Mouse (Mus musculus): ENCODE data around the gene Lmna. TPM values are rescaled to one million over a fixed set of nuclear protein-coding genes. Genes with fewer than 3 reads are reported as not detected.

Gene Lmna
- polyA plus RNA-seq, 1 experiment from 2014 or later = 183 TPM

DNA sequence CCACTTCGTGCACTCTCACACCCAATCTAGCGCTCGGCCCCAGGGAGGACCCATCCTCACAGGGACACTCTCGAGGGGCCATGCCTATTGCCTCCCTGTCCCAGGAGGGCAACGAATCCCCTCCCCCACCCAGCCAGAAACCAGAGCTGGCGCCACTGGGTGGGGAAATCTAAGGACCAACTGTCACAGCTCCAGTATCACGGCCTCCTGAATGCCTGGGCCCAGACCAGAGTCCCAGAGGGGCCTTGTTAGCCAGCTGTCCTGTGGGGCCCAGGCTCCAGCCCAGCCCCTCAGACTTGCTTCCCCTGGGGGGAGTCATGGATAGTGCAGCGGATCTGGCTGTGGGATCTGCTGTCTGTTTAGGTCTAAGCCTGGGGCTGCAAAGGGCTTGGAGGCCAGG is 17.8 kb upstream of the Lmna start:
- H3K27ac ChIP-seq = peak overlapping the region; percentile 39; the same call in 1 of the 2 replicates
- peak overlapping the region; percentile 13 for H3K4me3 ChIP-seq
- H3K27me3 ChIP-seq = no peaks in the 10 kb centered on the region
- peaks cover 37% of the 10 kb centered on the region for H3K36me3 ChIP-seq
- peak overlapping the region; percentile 62 for H3K9ac ChIP-seq
- WGBS = 24% methylated on average over 8 of the region's 8 CpGs
- H3K4me2 ChIP-seq (replicated peaks) = peak overlapping the region; percentile 46
- no peak for ATAC-seq (ENCODE audit: low FRiP score, low read depth)
- H3K4me1 ChIP-seq = peaks cover 45% of the 10 kb centered on the region
- H3K9me3 ChIP-seq = no peaks in the 10 kb centered on the region

DNA sequence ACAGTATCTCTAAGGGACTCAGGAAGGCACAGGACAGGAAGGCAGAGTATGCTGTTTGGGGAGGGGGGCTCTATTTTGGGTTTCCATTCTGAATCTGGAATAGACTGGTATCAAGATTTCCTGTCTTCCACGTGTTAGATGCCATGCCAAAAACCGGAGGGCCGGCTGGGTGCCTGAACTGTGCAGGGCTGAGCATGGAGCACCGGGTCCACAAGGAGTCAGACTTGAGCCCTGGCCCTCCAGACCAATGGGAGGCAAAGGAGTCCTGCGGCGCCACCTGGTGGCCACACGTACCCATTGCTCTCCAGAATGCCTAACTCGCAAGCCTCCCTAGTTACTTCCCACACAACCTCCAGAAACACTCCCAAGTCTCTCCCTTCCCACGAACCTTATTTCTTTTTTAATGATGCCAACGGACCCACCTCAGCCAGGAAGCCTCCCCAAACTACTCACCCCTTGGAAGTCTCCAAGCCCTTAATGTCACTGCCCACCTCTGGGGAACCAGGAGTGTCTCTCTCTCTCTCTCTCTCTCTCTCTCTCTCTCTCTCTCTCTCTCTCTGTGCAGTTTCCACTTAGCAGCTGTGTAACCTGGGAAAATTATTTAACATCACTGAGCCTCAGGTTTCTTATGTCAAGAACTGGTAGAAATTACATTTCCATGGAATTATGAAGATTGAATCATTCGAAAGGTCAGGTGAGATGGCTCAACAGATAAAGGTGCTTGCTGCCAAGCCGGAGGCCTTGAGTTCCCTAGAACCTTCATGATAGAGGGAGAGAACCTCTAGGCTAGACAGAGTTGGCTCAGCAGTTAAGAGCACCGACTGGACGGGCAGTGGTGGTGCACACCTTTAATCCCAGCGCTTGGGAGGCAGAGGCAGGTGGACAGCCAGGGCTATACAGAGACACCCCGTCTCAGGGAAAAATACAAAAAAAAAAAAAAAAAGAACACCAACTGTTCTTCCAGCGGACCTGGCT is 16.7 kb upstream of the Lmna start:
- Histone ChIP-seq H3K4me2 (replicated peaks) (peak overlapping the region; percentile 46), H3K27ac (0 out of 2 replicates have a peak overlapping the region, but pooled peaks have one; percentile 6), H3K36me3 (peaks cover 37% of the 10 kb centered on the region), H3K9me3 (no peaks in the 10 kb centered on the region), H3K27me3 (no peaks in the 10 kb centered on the region), H3K4me3 (no peak overlapping the region), H3K4me1 (peaks cover 45% of the 10 kb centered on the region), H3K9ac (peak overlapping the region; percentile 19; the same call in 1 of the 2 replicates)
- WGBS = 31% methylated on average over 17 of the region's 17 CpGs
- ATAC-seq (ENCODE audit: low FRiP score, low read depth) = peak; percentile 59

GRCm38 (mm10) chr3:88525021-88525420 is 15.3 kb upstream of the Lmna start:
- Histone ChIP-seq H3K36me3 (peaks cover 37% of the 10 kb centered on the region), H3K9ac (no peak overlapping the region), H3K4me3 (no peak overlapping the region), H3K27me3 (no peaks in the 10 kb centered on the region), H3K4me1 (peaks cover 40% of the 10 kb centered on the region), H3K27ac (no peak overlapping the region), H3K9me3 (no peaks in the 10 kb centered on the region), H3K4me2 (replicated peaks) (no peak overlapping the region)
- no peak for ATAC-seq (ENCODE audit: low FRiP score, low read depth)
- WGBS = 88% methylated on average over 5 of the region's 5 CpGs

GRCm38 (mm10) chr3:88523027-88523426 is 13.3 kb upstream of the Lmna start:
- Histone ChIP-seq H3K36me3 (peaks cover 36% of the 10 kb centered on the region), H3K4me2 (replicated peaks) (no peak overlapping the region), H3K4me3 (no peak overlapping the region), H3K4me1 (peaks cover 20% of the 10 kb centered on the region), H3K27me3 (no peaks in the 10 kb centered on the region), H3K9ac (no peak overlapping the region), H3K27ac (no peak overlapping the region), H3K9me3 (no peaks in the 10 kb centered on the region)
- no peak for ATAC-seq (ENCODE audit: low FRiP score, low read depth)
- WGBS = 88% methylated on average over 8 of the region's 8 CpGs

DNA sequence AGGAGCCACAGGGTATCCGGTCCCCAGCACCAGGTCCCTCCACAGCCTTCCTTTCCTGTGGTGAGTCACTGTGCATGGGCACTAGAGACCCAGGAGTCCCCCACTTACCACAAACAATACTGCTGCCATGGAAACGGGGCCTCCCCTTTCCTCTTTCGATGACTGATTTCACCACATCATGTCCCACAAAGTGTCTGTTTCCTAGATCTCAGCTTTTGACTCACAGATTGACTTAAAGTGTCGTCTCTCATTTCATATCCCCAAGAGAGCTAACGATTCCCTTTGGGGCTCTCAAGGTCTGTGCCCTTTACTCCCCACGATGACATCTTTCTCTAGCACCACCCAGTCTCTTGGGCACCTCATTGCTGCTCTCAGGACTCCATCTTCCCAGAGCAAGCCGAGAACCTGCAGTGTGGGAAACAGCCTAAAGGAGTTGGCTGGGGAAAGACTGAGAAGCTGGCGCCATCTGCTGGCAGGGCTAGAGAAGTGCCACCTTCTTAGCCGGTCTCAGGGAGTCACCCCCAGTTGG is 12.1 kb upstream of the Lmna start:
- Histone ChIP-seq H3K9ac (no peak overlapping the region), H3K27me3 (no peaks in the 10 kb centered on the region), H3K36me3 (peaks cover 29% of the 10 kb centered on the region), H3K27ac (no peak overlapping the region), H3K4me3 (no peak overlapping the region), H3K4me1 (peaks cover 11% of the 10 kb centered on the region), H3K4me2 (replicated peaks) (no peak overlapping the region), H3K9me3 (no peaks in the 10 kb centered on the region)
- peak; percentile 5; the same call in 1 of the 2 replicates for ATAC-seq (ENCODE audit: low FRiP score, low read depth)
- 36% methylated on average over 9 of the region's 9 CpGs for WGBS

GRCm38 (mm10) chr3:88521156-88521555 is 11.4 kb upstream of the Lmna start:
- H3K27ac ChIP-seq = no peak overlapping the region
- 89% methylated on average over 6 of the region's 6 CpGs for WGBS

DNA sequence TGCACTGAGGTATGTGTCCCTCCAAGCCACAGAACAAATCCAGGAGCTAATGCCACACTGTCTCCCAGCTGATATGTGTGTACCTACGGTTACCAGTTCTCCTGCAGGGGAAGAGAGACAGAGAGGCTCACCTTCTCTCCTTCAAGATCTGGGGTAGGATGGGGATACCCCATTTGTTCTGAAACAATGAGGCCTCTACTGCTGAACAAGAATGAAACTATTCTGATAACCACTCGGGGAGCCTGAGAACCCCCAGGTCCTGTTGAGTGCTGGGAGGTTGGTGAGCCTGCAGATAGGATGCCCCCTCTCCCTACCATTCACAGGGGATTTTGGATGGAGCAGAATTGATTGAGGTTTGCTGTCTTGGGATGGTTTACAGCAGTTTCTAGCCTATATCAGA is 10.3 kb upstream of the Lmna start:
- Histone ChIP-seq H3K36me3 (peaks cover 25% of the 10 kb centered on the region), H3K9me3 (no peaks in the 10 kb centered on the region), H3K27ac (no peak overlapping the region), H3K27me3 (no peaks in the 10 kb centered on the region), H3K9ac (no peak overlapping the region), H3K4me1 (peaks cover 4% of the 10 kb centered on the region; the same call in 1 of the 2 replicates), H3K4me3 (no peak overlapping the region), H3K4me2 (replicated peaks) (no peak overlapping the region)
- no peak for ATAC-seq (ENCODE audit: low FRiP score, low read depth)
- 89% methylated on average over 2 of the region's 2 CpGs for WGBS

More at GRCm38 (mm10) chr3:88521156-88521555, 11.4 kb upstream of the Lmna start:
- Histone ChIP-seq H3K9me3 (no peaks in the 10 kb centered on the region), H3K4me3 (no peak overlapping the region), H3K27me3 (no peaks in the 10 kb centered on the region), H3K4me1 (peaks cover 4% of the 10 kb centered on the region), H3K9ac (no peak overlapping the region), H3K4me2 (replicated peaks) (no peak overlapping the region), H3K36me3 (peaks cover 29% of the 10 kb centered on the region)
- no peak for ATAC-seq (ENCODE audit: low FRiP score, low read depth)

GRCm38 (mm10) chr3:88518411-88518810 is 8.7 kb upstream of the Lmna start:
- no peak overlapping the region for H3K9ac ChIP-seq
- no peaks in the 10 kb centered on the region for H3K9me3 ChIP-seq
- H3K4me1 ChIP-seq = peaks cover 18% of the 10 kb centered on the region
- H3K36me3 ChIP-seq = peaks cover 9% of the 10 kb centered on the region
- no peak overlapping the region for H3K27ac ChIP-seq
- H3K4me2 ChIP-seq (replicated peaks) = no peak overlapping the region
- ATAC-seq (ENCODE audit: low FRiP score, low read depth) = no peak
- no peaks in the 10 kb centered on the region for H3K27me3 ChIP-seq
- WGBS = 68% methylated on average over 4 of the region's 4 CpGs
- no peak overlapping the region for H3K4me3 ChIP-seq

DNA sequence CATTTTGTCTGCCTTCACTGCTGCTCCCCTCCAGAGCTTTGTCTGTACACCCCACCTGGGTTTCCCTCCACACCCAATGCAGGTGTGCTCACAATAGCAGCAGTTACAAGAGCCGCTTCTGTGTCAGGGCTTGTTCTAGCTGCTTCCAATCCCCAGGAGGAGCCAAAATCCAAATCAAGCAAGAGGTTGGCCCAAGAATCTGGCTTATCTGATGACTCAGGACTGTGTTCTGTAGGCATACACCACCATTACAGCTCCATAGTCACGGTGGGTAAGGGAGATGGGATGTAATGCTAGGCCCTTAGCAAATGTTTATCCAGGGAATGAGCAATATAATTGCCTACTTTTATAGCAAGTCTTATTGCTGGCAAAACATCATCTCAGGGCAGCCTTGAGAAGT is 6.7 kb upstream of the Lmna start:
- Histone ChIP-seq H3K4me3 (no peak overlapping the region), H3K36me3 (no peaks in the 10 kb centered on the region), H3K4me1 (peaks cover 38% of the 10 kb centered on the region), H3K27me3 (no peaks in the 10 kb centered on the region), H3K9me3 (no peaks in the 10 kb centered on the region), H3K27ac (no peak overlapping the region), H3K4me2 (replicated peaks) (no peak overlapping the region), H3K9ac (no peak overlapping the region)
- ATAC-seq (ENCODE audit: low FRiP score, low read depth) = no peak
- 74% methylated on average over 2 of the region's 2 CpGs for WGBS

DNA sequence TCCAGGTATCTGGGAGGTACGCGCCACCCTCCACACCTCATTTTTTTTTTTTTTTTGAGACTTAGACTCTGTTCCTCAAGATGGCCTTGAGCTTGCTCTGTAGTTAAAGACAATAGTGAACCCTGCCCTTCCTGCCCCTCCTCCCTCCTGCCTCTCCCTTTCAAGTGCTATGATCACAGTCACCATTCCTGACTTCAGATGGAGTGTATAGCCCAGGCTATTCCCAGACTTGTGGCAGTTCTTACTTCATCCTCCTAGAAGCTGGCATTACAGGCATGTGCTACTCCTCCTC is 5.3 kb upstream of the Lmna start:
- no peaks in the 10 kb centered on the region for H3K9me3 ChIP-seq
- 97% methylated on average over 2 of the region's 2 CpGs for WGBS
- H3K4me1 ChIP-seq = peaks cover 50% of the 10 kb centered on the region

DNA sequence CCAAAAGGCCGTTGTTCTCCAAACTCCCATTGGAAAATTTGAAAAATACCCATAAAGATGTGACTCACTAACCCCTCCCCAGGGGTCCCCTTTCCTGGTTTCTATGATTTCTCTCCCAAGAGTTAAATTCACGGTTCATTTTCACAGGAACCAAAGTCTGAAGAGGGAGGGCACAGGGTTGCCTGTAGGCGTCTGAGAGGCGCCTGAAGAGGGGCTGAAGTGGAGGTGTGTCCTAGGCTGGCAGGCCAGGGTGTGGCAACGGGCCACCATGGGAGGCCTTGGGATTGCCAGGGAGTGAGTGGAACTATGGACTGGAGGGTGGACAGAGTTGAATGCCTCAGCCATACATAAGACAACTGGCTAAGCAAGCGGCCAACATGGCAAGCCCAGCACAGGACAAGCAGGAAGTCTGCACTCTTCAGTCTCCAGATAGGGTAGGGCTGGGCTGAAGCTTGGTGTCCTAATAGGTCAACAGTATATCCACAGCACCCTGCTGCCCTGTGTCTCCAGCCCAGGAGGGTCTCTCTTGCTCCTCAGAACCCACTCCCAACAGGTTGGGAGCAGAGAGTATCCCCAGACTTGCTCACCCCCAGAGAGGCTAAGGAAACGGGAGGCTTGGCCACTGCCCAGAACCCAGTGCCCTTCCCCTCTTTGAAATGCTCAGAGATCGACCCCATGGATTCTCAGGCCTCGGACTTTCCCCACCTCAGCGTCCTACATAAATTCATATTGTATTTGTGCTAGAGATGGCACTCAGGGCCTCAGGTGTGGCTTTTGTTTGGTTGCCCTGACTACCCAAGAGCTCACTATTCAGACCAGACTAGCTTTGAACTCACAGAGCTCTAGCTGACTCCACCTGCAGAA is 4.7 kb upstream of the Lmna start:
- no peak for ATAC-seq (ENCODE audit: low FRiP score, low read depth)
- Histone ChIP-seq H3K9me3 (no peaks in the 10 kb centered on the region), H3K4me3 (no peak overlapping the region), H3K27ac (peak overlapping the region; percentile 84; the same call in 1 of the 2 replicates), H3K4me2 (replicated peaks) (no peak overlapping the region), H3K27me3 (no peaks in the 10 kb centered on the region), H3K36me3 (no peaks in the 10 kb centered on the region), H3K9ac (no peak overlapping the region), H3K4me1 (peaks cover 56% of the 10 kb centered on the region)
- WGBS = 76% methylated on average over 10 of the region's 10 CpGs

More for the DNA sequence above, 5.3 kb upstream of the Lmna start:
- H3K4me3 ChIP-seq = no peak overlapping the region
- H3K36me3 ChIP-seq = no peaks in the 10 kb centered on the region
- no peak overlapping the region for H3K4me2 ChIP-seq (replicated peaks)
- no peaks in the 10 kb centered on the region for H3K27me3 ChIP-seq
- no peak overlapping the region for H3K27ac ChIP-seq
- no peak for ATAC-seq (ENCODE audit: low FRiP score, low read depth)
- H3K9ac ChIP-seq = no peak overlapping the region

Measured in limb, embryonic 13.5 days (tissue).